Mouse (Mus musculus): Measurements from ENCODE around the gene Atf1. TPM values are rescaled to one million over a fixed set of nuclear protein-coding genes. Genes with fewer than 3 reads are reported as not detected.

Atf1 gene
- polyA plus RNA-seq (2014; fragmentation: Nextera tagmentation; extraction: Ambion mirVana): 36.3 and 37.0 TPM in 2 replicates

DNA sequence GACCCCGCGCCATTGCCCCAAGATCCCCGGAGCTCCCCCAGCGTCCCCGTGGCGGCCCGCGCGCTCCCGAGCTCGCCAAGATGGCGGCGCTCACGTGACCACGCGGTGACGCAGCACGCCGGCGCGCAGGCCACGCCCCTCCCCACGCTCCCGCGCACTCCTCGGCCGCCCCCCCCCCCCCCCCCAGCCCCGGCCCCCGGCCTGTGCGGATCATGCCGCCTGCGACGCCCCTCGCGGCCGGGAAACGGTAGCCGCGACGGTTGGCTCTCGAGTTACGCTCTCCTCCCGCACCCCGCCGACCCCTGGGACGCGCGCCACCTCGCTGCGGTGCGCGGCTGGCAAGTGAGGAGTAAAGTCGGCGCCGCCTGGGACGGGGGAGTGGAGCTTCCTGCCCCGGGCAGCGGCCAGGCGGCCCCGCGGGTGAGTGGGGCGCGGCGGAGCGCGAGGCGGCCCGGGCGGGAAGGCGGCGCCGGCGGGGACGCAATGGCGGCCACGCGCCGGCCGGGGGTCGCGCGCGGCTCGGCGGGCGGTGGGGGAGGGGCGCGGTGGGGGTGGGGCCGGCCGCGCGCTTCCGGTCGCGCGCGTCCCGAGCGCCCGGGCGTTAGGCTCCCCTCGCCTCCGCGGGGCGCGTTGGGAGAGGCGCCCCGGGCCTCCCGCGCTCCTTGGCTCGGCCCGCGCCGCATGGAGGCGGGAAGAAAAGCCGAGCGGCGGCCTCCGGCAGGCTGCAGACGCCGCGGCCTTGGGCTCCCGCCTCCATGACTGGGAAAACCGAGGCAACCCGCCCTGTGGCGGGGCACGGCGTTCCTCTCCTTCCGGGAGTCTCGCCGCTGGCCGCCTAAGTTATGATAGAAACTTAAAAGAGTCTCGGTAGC, at the start of gene Atf1:
TSS of gene Atf1 (plus strand) at position 157 of the 872 bp plus-strand sequence.
- Histone ChIP-seq H3K27me3 (ENCODE audit: control insufficient read depth, insufficient read depth, low read length) (no peaks in the 10 kb centered on the region), H3K36me3 (replicated peaks; ENCODE audit: control insufficient read depth, insufficient read depth, low read depth, low read length) (no peaks in the 10 kb centered on the region; the same call in 1 of the 2 replicates), H3K4me1 (ENCODE audit: control insufficient read depth, insufficient read depth, low read length) (no peaks in the 10 kb centered on the region), H3K4me2 (ENCODE audit: low read depth, low read length) (peak within 1 kb of the TSS; percentile 48), H3K9ac (replicated peaks; ENCODE audit: low read length) (peak within 1 kb of the TSS; percentile 99), H3K9me3 (replicated peaks; ENCODE audit: control insufficient read depth, low read length) (no peaks in the 10 kb centered on the region), H3K4me3 (ENCODE audit: low read depth, low read length) (peak within 1 kb of the TSS; percentile 86), H3K27ac (replicated peaks; ENCODE audit: low read depth, low read length) (peak within 1 kb of the TSS; percentile 100)
- DNase-seq (ENCODE audit: low spot score) (peak; percentile 94), ATAC-seq (replicated peaks; ENCODE audit: insufficient number of reproducible peaks, low FRiP score, low TSS enrichment, low read depth) (peak; percentile 64)
- WGBS: under 1% methylated on average over 43 of the region's 133 CpGs

DNA sequence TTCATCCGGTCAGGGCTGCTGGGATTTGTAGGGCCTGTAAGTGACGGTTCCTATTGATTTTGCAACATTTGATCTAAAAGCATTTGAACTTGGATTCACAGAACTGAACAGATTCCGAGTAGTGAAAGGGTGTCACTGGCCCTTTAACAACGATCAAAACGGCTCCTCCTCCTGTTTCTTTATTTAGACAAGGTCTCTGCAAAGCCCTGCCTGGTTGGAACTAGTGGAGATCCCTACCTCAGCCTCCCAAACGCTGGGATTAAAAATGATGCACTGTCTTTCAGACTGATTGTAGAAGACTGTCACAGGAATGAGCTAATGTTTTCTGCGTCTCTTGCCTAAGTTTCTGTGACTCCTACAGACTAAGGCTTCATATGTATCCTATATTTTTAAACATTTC, 49.1 kb upstream of the Atf1 start:
- no peaks in the 10 kb centered on the region; the same call in 1 of the 2 replicates for H3K36me3 ChIP-seq (replicated peaks; ENCODE audit: control insufficient read depth, insufficient read depth, low read depth, low read length)
- no peak overlapping the region for H3K9ac ChIP-seq (replicated peaks; ENCODE audit: low read length)
- H3K9me3 ChIP-seq (replicated peaks; ENCODE audit: control insufficient read depth, low read length): no peaks in the 10 kb centered on the region
- H3K27me3 ChIP-seq (ENCODE audit: control insufficient read depth, insufficient read depth, low read length): no peaks in the 10 kb centered on the region
- H3K4me3 ChIP-seq (ENCODE audit: low read depth, low read length): no peak overlapping the region
- 80% methylated on average over 7 of the region's 7 CpGs for WGBS
- no peak overlapping the region for H3K4me2 ChIP-seq (ENCODE audit: low read depth, low read length)
- DNase-seq (ENCODE audit: low spot score) (no peak), ATAC-seq (replicated peaks; ENCODE audit: insufficient number of reproducible peaks, low FRiP score, low TSS enrichment, low read depth) (no peak)
- no peaks in the 10 kb centered on the region for H3K4me1 ChIP-seq (ENCODE audit: control insufficient read depth, insufficient read depth, low read length)
- H3K27ac ChIP-seq (replicated peaks; ENCODE audit: low read depth, low read length): no peak overlapping the region

DNA sequence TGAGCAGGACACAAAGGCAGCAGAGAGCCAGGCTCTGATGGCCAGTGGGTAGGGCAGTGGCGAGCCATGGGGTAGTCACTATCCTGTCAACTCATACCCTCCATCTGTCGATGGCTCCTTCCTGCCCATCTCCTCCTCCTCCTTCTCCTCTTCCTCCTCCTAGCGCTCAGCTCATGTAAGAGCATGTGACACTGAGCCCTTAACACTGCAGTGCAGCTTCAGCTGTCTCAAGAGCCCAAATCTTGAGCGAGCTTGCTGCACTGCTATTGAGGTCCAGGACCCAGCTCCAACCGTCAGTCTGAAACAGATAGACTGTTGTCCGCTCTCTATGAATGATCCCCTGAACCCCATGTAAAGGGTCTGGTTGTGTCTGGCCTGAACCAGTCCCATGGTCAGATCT, 47.9 kb upstream of the Atf1 start:
- ATAC-seq (replicated peaks; ENCODE audit: insufficient number of reproducible peaks, low FRiP score, low TSS enrichment, low read depth) (no peak), DNase-seq (ENCODE audit: low spot score) (no peak)
- H3K27me3 ChIP-seq (ENCODE audit: control insufficient read depth, insufficient read depth, low read length): no peaks in the 10 kb centered on the region
- H3K9me3 ChIP-seq (replicated peaks; ENCODE audit: control insufficient read depth, low read length): no peaks in the 10 kb centered on the region
- 92% methylated on average over 6 of the region's 6 CpGs for WGBS
- no peak overlapping the region for H3K4me2 ChIP-seq (ENCODE audit: low read depth, low read length)
- no peaks in the 10 kb centered on the region for H3K4me1 ChIP-seq (ENCODE audit: control insufficient read depth, insufficient read depth, low read length)
- H3K9ac ChIP-seq (replicated peaks; ENCODE audit: low read length): no peak overlapping the region
- no peak overlapping the region for H3K27ac ChIP-seq (replicated peaks; ENCODE audit: low read depth, low read length)
- H3K36me3 ChIP-seq (replicated peaks; ENCODE audit: control insufficient read depth, insufficient read depth, low read depth, low read length): peaks cover under 1% of the 10 kb centered on the region; the same call in 1 of the 2 replicates
- no peak overlapping the region for H3K4me3 ChIP-seq (ENCODE audit: low read depth, low read length)

DNA sequence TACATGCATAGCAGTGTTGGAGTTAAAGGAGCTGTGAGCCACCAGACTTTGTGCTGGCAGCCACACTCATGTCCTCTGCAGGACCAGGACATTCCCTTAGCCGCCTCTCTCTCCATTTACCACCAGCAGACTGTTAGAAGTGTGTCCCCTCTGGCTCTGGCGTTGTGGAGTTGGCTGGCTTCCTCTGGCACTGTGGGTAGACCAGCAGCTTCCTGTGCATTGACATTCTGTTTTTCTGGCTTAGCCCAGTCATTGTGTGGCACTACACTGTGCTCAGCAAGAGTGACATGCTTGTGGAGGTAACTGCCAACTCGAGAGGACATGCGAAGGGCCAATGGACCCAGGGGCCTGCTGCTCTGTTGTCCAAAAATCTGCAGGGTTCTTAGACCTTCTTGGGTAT, 47.4 kb upstream of the Atf1 start:
- H3K9ac ChIP-seq (replicated peaks; ENCODE audit: low read length): no peak overlapping the region
- H3K27me3 ChIP-seq (ENCODE audit: control insufficient read depth, insufficient read depth, low read length): no peaks in the 10 kb centered on the region
- 93% methylated on average over 4 of the region's 4 CpGs for WGBS
- DNase-seq (ENCODE audit: low spot score) (no peak), ATAC-seq (replicated peaks; ENCODE audit: insufficient number of reproducible peaks, low FRiP score, low TSS enrichment, low read depth) (no peak)
- no peak overlapping the region for H3K4me3 ChIP-seq (ENCODE audit: low read depth, low read length)
- no peaks in the 10 kb centered on the region for H3K4me1 ChIP-seq (ENCODE audit: control insufficient read depth, insufficient read depth, low read length)
- no peaks in the 10 kb centered on the region for H3K9me3 ChIP-seq (replicated peaks; ENCODE audit: control insufficient read depth, low read length)
- H3K27ac ChIP-seq (replicated peaks; ENCODE audit: low read depth, low read length): no peak overlapping the region
- no peak overlapping the region for H3K4me2 ChIP-seq (ENCODE audit: low read depth, low read length)
- peaks cover 2% of the 10 kb centered on the region; the same call in 1 of the 2 replicates for H3K36me3 ChIP-seq (replicated peaks; ENCODE audit: control insufficient read depth, insufficient read depth, low read depth, low read length)

DNA sequence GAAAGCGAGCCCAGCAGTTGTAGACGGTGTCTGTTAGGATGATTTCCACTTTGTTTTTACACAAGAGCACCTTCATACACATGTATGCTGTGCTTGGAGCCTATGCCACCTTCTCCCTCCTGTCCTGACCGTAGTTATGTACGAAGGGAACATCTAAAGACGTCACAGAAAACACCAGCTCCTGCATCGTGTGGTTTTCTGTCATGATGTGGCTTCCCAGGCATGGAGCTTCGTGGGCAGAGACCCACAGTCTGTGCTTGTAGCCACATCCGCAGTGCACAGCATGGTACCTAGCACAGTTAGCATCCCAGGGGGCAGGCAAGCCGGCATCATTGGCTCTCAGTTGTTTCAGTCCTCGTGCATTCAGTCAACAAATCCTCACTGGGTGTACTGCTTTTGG, 45.8 kb upstream of the Atf1 start:
- H3K36me3 ChIP-seq (replicated peaks; ENCODE audit: control insufficient read depth, insufficient read depth, low read depth, low read length): peaks cover 4% of the 10 kb centered on the region
- ATAC-seq (replicated peaks; ENCODE audit: insufficient number of reproducible peaks, low FRiP score, low TSS enrichment, low read depth) (no peak), DNase-seq (ENCODE audit: low spot score) (no peak)
- WGBS: 91% methylated on average over 10 of the region's 10 CpGs
- H3K4me1 ChIP-seq (ENCODE audit: control insufficient read depth, insufficient read depth, low read length): no peaks in the 10 kb centered on the region
- H3K9me3 ChIP-seq (replicated peaks; ENCODE audit: control insufficient read depth, low read length): no peaks in the 10 kb centered on the region
- H3K27me3 ChIP-seq (ENCODE audit: control insufficient read depth, insufficient read depth, low read length): no peaks in the 10 kb centered on the region
- no peak overlapping the region for H3K4me2 ChIP-seq (ENCODE audit: low read depth, low read length)
- H3K27ac ChIP-seq (replicated peaks; ENCODE audit: low read depth, low read length): no peak overlapping the region
- H3K4me3 ChIP-seq (ENCODE audit: low read depth, low read length): no peak overlapping the region
- H3K9ac ChIP-seq (replicated peaks; ENCODE audit: low read length): no peak overlapping the region

DNA sequence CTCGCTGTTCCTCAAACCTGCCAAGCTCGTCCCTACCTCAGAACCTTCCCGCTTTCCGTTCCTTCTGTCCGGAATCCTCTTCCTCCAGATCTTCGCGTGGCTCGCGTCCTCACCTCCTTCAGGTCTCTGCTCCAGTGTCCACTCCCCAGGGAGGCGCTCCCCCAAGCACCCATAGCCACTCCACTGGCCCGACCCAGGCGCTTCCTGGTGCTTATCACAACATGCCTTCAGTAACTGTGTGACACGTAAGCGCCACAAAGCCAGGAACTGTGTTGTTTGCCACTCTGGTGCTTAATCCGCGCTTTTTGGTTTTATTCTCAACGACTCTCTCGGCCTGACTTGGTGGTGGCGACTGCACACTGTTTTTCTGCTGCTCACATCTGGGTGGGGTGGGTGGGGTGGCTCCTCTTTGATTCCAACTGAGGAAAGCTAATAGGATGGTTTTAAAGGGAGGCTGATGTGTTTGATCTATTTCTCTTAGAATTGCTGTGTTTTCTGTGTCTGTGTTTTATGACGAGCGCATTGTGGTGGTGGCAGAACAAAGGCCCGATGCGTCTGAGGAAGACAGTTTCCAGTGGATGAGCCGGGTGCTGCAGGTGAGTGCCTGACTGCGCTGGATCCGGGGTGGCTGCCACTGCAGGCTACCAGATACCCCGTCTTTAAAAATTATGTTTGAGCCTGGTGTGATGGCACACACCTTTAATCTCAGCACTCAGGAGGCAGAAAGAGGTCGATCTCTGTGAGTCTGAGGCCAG, 44.9 kb upstream of the Atf1 start:
- H3K27me3 ChIP-seq (ENCODE audit: control insufficient read depth, insufficient read depth, low read length): no peaks in the 10 kb centered on the region
- H3K4me3 ChIP-seq (ENCODE audit: low read depth, low read length): no peak overlapping the region
- no peaks in the 10 kb centered on the region for H3K4me1 ChIP-seq (ENCODE audit: control insufficient read depth, insufficient read depth, low read length)
- H3K27ac ChIP-seq (replicated peaks; ENCODE audit: low read depth, low read length): no peak overlapping the region
- H3K36me3 ChIP-seq (replicated peaks; ENCODE audit: control insufficient read depth, insufficient read depth, low read depth, low read length): peaks cover 7% of the 10 kb centered on the region
- 90% methylated on average over 28 of the region's 28 CpGs for WGBS
- no peak overlapping the region for H3K4me2 ChIP-seq (ENCODE audit: low read depth, low read length)
- no peak overlapping the region for H3K9ac ChIP-seq (replicated peaks; ENCODE audit: low read length)
- no peak for ATAC-seq (replicated peaks; ENCODE audit: insufficient number of reproducible peaks, low FRiP score, low TSS enrichment, low read depth)
- DNase-seq (ENCODE audit: low spot score): no peak
- no peaks in the 10 kb centered on the region for H3K9me3 ChIP-seq (replicated peaks; ENCODE audit: control insufficient read depth, low read length)

DNA sequence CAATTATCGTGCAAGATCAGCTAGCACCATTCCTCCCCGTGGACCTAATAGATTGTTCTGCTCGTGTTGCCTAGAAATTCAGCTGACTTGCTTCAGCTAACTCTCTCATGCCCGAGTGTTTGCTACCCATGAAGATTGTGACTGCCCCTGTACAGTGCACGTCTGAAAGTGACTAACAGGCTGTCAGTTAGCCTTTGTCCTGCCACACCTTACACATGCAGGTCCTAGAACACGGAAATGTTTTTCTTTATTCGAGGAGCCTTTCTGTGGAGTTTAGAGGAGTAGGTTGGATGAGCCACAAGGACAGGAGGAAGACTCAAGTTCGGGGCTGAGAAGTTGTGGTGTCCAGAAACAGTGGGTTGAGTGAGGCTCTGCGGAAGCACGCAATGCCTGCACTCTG, 44.1 kb upstream of the Atf1 start:
- H3K9ac ChIP-seq (replicated peaks; ENCODE audit: low read length): no peak overlapping the region
- H3K36me3 ChIP-seq (replicated peaks; ENCODE audit: control insufficient read depth, insufficient read depth, low read depth, low read length): peaks cover 7% of the 10 kb centered on the region
- ATAC-seq (replicated peaks; ENCODE audit: insufficient number of reproducible peaks, low FRiP score, low TSS enrichment, low read depth): no peak

More for the DNA sequence above, 44.1 kb upstream of the Atf1 start:
- H3K4me1 ChIP-seq (ENCODE audit: control insufficient read depth, insufficient read depth, low read length): no peaks in the 10 kb centered on the region
- H3K4me2 ChIP-seq (ENCODE audit: low read depth, low read length): no peak overlapping the region
- WGBS: 87% methylated on average over 10 of the region's 10 CpGs
- DNase-seq (ENCODE audit: low spot score): no peak
- no peaks in the 10 kb centered on the region for H3K27me3 ChIP-seq (ENCODE audit: control insufficient read depth, insufficient read depth, low read length)
- no peak overlapping the region for H3K4me3 ChIP-seq (ENCODE audit: low read depth, low read length)
- H3K9me3 ChIP-seq (replicated peaks; ENCODE audit: control insufficient read depth, low read length): no peaks in the 10 kb centered on the region
- H3K27ac ChIP-seq (replicated peaks; ENCODE audit: low read depth, low read length): no peak overlapping the region
